Mouse (Mus musculus) midbrain, embryonic 12.5 days (tissue): ENCODE measurements around the gene Calm3. TPM values are rescaled to one million over a fixed set of nuclear protein-coding genes. Genes with fewer than 3 reads are reported as not detected.
A peak's percentile ranks its signal among the peaks of the same experiment; 100 is the strongest.

ENCODE experiments used
- ATAC-seq: fragments of 200-750 bp; cut with Nextera tagmentation; 2 replicates; pipeline ENCODE4 v1.8.0; 2017; ENCODE audit warnings: low read depth, moderate TSS enrichment, moderate library complexity; ENCODE audit not compliant: low FRiP score
- H3K27ac ChIP-seq: fragments of 300-500 bp; sonication (generic); replicated peaks from 2 replicates; pipeline ENCODE4 v1.5.1; 2016; ENCODE audit warnings: mild to moderate bottlenecking
- H3K27me3 ChIP-seq: fragments of 300-500 bp; sonication (generic); 2 replicates; pipeline ENCODE4 v1.6.1; 2016; ENCODE audit warnings: mild to moderate bottlenecking
- H3K36me3 ChIP-seq: fragments of 300-500 bp; sonication (generic); 2 replicates; pipeline ENCODE4 v1.6.1; 2016
- H3K4me1 ChIP-seq: fragments of 300-500 bp; sonication (generic); 2 replicates; pipeline ENCODE4 v1.6.1; 2016
- H3K4me2 ChIP-seq: fragments of 300-500 bp; sonication (generic); replicated peaks from 2 replicates; pipeline ENCODE4 v1.6.1; 2016; ENCODE audit warnings: mild to moderate bottlenecking, moderate library complexity
- H3K4me3 ChIP-seq: fragments of 300-500 bp; sonication (generic); 2 replicates; pipeline ENCODE4 v1.5.1; 2016; ENCODE audit warnings: mild to moderate bottlenecking
- H3K9ac ChIP-seq: fragments of 300-500 bp; sonication (generic); replicated peaks from 2 replicates; pipeline ENCODE4 v1.6.1; 2016; ENCODE audit warnings: mild to moderate bottlenecking, moderate library complexity
- H3K9me3 ChIP-seq: fragments of 300-500 bp; sonication (generic); 2 replicates; pipeline ENCODE4 v1.6.1; 2016; ENCODE audit warnings: mild to moderate bottlenecking
- WGBS: fragments of 180-500 bp; shearing (Covaris S2); methylation state at CpG from one replicate; pipeline ENCODE4 v1.1.7; 2016; 5-methylcytosine and 5-hydroxymethylcytosine counted together
- polyA plus RNA-seq: library from polyadenylated mRNA; unstranded; fragments of >200 nt; fragmentation: Nextera tagmentation; extraction: Ambion mirVana; gene quantifications from 2 replicates; pipeline ENCODE4 v1.2.1, GENCODE M21; 2016

Gene Calm3
- polyA plus RNA-seq, 1 experiment from 2014 or later = 224 TPM

- Histone ChIP-seq H3K27ac (no peak overlapping the region), H3K4me3 (peak overlapping the region; percentile 77), H3K4me1 (peaks cover 31% of the 10 kb centered on the region), H3K9me3 (no peaks in the 10 kb centered on the region), H3K4me2 (peak overlapping the region; percentile 88), H3K27me3 (no peaks in the 10 kb centered on the region), H3K9ac (peak overlapping the region; percentile 83), H3K36me3 (peaks cover 11% of the 10 kb centered on the region; the same call in 1 of the 2 replicates)
- WGBS = 5% methylated on average over 12 of the region's 13 CpGs
- ATAC-seq = no peak
Observed at GRCm38 (mm10) chr7:16876608-16877007, 47.3 kb downstream of the Calm3 start.

GRCm38 (mm10) chr7:16876006-16876405 lies 47.9 kb downstream of the Calm3 start:
- no peaks in the 10 kb centered on the region for H3K27me3 ChIP-seq
- H3K4me3 ChIP-seq = peak overlapping the region; percentile 77
- peak overlapping the region; percentile 83 for H3K9ac ChIP-seq
- peaks cover 31% of the 10 kb centered on the region for H3K4me1 ChIP-seq
- peak overlapping the region; percentile 88 for H3K4me2 ChIP-seq
- peaks cover 9% of the 10 kb centered on the region; the same call in 1 of the 2 replicates for H3K36me3 ChIP-seq
- H3K27ac ChIP-seq = no peak overlapping the region; the same call in 1 of the 2 replicates
- no peak for ATAC-seq
- WGBS = 8% methylated on average over 11 of the region's 11 CpGs
- H3K9me3 ChIP-seq = no peaks in the 10 kb centered on the region

- Histone ChIP-seq H3K9me3 (no peaks in the 10 kb centered on the region), H3K4me1 (peaks cover 28% of the 10 kb centered on the region), H3K27me3 (no peaks in the 10 kb centered on the region), H3K36me3 (peaks cover 9% of the 10 kb centered on the region; the same call in 1 of the 2 replicates), H3K4me2 (peak overlapping the region; percentile 88), H3K9ac (peak overlapping the region; percentile 83), H3K27ac (peak overlapping the region; percentile 82), H3K4me3 (peak overlapping the region; percentile 77)
- WGBS = under 1% methylated on average over 41 of the region's 42 CpGs
- no peak for ATAC-seq
Observed at GRCm38 (mm10) chr7:16875326-16875725, 48.6 kb downstream of the Calm3 start.

- peak within 1 kb of the TSS; percentile 88 for H3K4me2 ChIP-seq
- H3K27ac ChIP-seq = peak within 1 kb of the TSS; percentile 82
- peaks cover 26% of the 10 kb centered on the region for H3K4me1 ChIP-seq
- ATAC-seq = no peak
- WGBS = 0% methylated on average over 1 of the region's 1 CpGs
- H3K27me3 ChIP-seq = no peaks in the 10 kb centered on the region
- H3K4me3 ChIP-seq = peak within 1 kb of the TSS; percentile 77
- H3K9me3 ChIP-seq = no peaks in the 10 kb centered on the region
- peaks cover 9% of the 10 kb centered on the region; the same call in 1 of the 2 replicates for H3K36me3 ChIP-seq
- peak within 1 kb of the TSS; percentile 83 for H3K9ac ChIP-seq
Observed at GRCm38 (mm10) chr7:16875310-16875325, 48.8 kb downstream of the Calm3 start, which contains the start of gene Dact3. TSS of gene Dact3 (plus strand) at chr7:16875317.

- peak overlapping the region; percentile 77 for H3K4me3 ChIP-seq
- peak overlapping the region; percentile 83; the same call in 1 of the 2 replicates for H3K9ac ChIP-seq
- H3K4me2 ChIP-seq = peak overlapping the region; percentile 88
- no peaks in the 10 kb centered on the region for H3K9me3 ChIP-seq
- peaks cover 9% of the 10 kb centered on the region; the same call in 1 of the 2 replicates for H3K36me3 ChIP-seq
- peak overlapping the region; percentile 70 for H3K27ac ChIP-seq
- H3K27me3 ChIP-seq = no peaks in the 10 kb centered on the region
- WGBS = under 1% methylated on average over 33 of the region's 33 CpGs
- peaks cover 26% of the 10 kb centered on the region for H3K4me1 ChIP-seq
- ATAC-seq = peak; percentile 96
Observed at GRCm38 (mm10) chr7:16874756-16875309, 49.1 kb downstream of the Calm3 start.

GRCm38 (mm10) chr7:16874190-16874589 lies 49.7 kb downstream of the Calm3 start:
- Histone ChIP-seq H3K4me3 (peak overlapping the region; percentile 77), H3K27me3 (no peaks in the 10 kb centered on the region), H3K36me3 (peaks cover 9% of the 10 kb centered on the region; the same call in 1 of the 2 replicates), H3K27ac (peak overlapping the region; percentile 70), H3K4me2 (peak overlapping the region; percentile 88), H3K9me3 (no peaks in the 10 kb centered on the region), H3K4me1 (peaks cover 24% of the 10 kb centered on the region), H3K9ac (no peak overlapping the region)
- ATAC-seq = no peak
- WGBS = 6% methylated on average over 17 of the region's 17 CpGs

GRCm38 (mm10) chr7:16873392-16873791 lies 50.5 kb downstream of the Calm3 start:
- no peaks in the 10 kb centered on the region for H3K9me3 ChIP-seq
- 91% methylated on average over 4 of the region's 4 CpGs for WGBS
- H3K4me1 ChIP-seq = peaks cover 26% of the 10 kb centered on the region
- H3K27me3 ChIP-seq = no peaks in the 10 kb centered on the region
- peaks cover 9% of the 10 kb centered on the region; the same call in 1 of the 2 replicates for H3K36me3 ChIP-seq
- H3K4me2 ChIP-seq = no peak overlapping the region
- ATAC-seq = no peak
- no peak overlapping the region for H3K9ac ChIP-seq
- no peak overlapping the region for H3K27ac ChIP-seq
- H3K4me3 ChIP-seq = no peak overlapping the region

GRCm38 (mm10) chr7:16872478-16872877 lies 51.4 kb downstream of the Calm3 start:
- 94% methylated on average over 9 of the region's 9 CpGs for whole genome bisulfite sequencing

GRCm38 (mm10) chr7:16871600-16871999 lies 52.3 kb downstream of the Calm3 start:
- Histone ChIP-seq H3K9me3 (no peaks in the 10 kb centered on the region), H3K9ac (no peak overlapping the region), H3K27ac (no peak overlapping the region), H3K4me1 (peaks cover 18% of the 10 kb centered on the region), H3K36me3 (peaks cover 13% of the 10 kb centered on the region), H3K4me3 (no peak overlapping the region), H3K4me2 (no peak overlapping the region), H3K27me3 (no peaks in the 10 kb centered on the region)
- 82% methylated on average over 10 of the region's 10 CpGs for WGBS
- ATAC-seq = no peak

More at GRCm38 (mm10) chr7:16872478-16872877, 51.4 kb downstream of the Calm3 start:
- Histone ChIP-seq H3K4me2 (no peak overlapping the region), H3K4me1 (peaks cover 26% of the 10 kb centered on the region), H3K4me3 (no peak overlapping the region), H3K9me3 (no peaks in the 10 kb centered on the region), H3K27ac (no peak overlapping the region), H3K9ac (no peak overlapping the region), H3K27me3 (no peaks in the 10 kb centered on the region), H3K36me3 (peaks cover 13% of the 10 kb centered on the region)
- ATAC-seq = no peak

- Histone ChIP-seq H3K27me3 (no peaks in the 10 kb centered on the region), H3K4me3 (peak overlapping the region; percentile 25), H3K4me2 (peak overlapping the region; percentile 43), H3K27ac (peak overlapping the region; percentile 49; the same call in 1 of the 2 replicates), H3K4me1 (peaks cover 7% of the 10 kb centered on the region; the same call in 1 of the 2 replicates), H3K9ac (no peak overlapping the region), H3K9me3 (no peaks in the 10 kb centered on the region), H3K36me3 (peaks cover 31% of the 10 kb centered on the region)
- 15% methylated on average over 16 of the region's 16 CpGs for WGBS
- ATAC-seq = peak; percentile 95
Observed at GRCm38 (mm10) chr7:16869497-16869896, 54.4 kb downstream of the Calm3 start.

GRCm38 (mm10) chr7:16867488-16867887 lies 56.4 kb downstream of the Calm3 start:
- Histone ChIP-seq H3K4me3 (no peak overlapping the region), H3K27me3 (no peaks in the 10 kb centered on the region), H3K9ac (no peak overlapping the region), H3K27ac (no peak overlapping the region), H3K9me3 (no peaks in the 10 kb centered on the region), H3K36me3 (peaks cover 39% of the 10 kb centered on the region), H3K4me1 (peaks cover 7% of the 10 kb centered on the region; the same call in 1 of the 2 replicates), H3K4me2 (no peak overlapping the region)
- no peak for ATAC-seq
- WGBS = 92% methylated on average over 3 of the region's 3 CpGs
